Mouse (Mus musculus) stomach, embryonic 16.5 days (tissue): ENCODE measurements at regions not wholly inside any gene's neighbourhood (a gene's known extent, or its start where the extent isn't known, plus 50 kb on each side); places are given as distances from the start of the nearest gene placed in this dataset.

Source experiments
- ATAC-seq: fragments of 200-750 bp; cut with Nextera tagmentation; 2 replicates; pipeline ENCODE4 v1.8.0; 2017; ENCODE audit warnings: moderate number of reproducible peaks, moderate TSS enrichment; ENCODE audit not compliant: insufficient read depth, low FRiP score
- H3K27ac ChIP-seq: fragments of 300-500 bp; sonication (generic); 2 replicates; pipeline ENCODE4 v1.5.1; 2014; ENCODE audit warnings: low read length
- H3K27me3 ChIP-seq: fragments of 300-500 bp; sonication (generic); 2 replicates; pipeline ENCODE4 v1.6.1; 2014; ENCODE audit warnings: low read length, control low read depth, mixed read lengths; ENCODE audit not compliant: control insufficient read depth, insufficient read depth
- H3K36me3 ChIP-seq: fragments of 300-500 bp; sonication (generic); 2 replicates; pipeline ENCODE4 v1.6.1; 2014; ENCODE audit warnings: low read length; ENCODE audit not compliant: control insufficient read depth, insufficient read depth
- H3K4me1 ChIP-seq: fragments of 300-500 bp; sonication (generic); 2 replicates; pipeline ENCODE4 v1.6.1; 2014; ENCODE audit warnings: low read length, control low read depth, mixed read lengths; ENCODE audit not compliant: control insufficient read depth, insufficient read depth
- H3K4me2 ChIP-seq: fragments of 300-500 bp; sonication (generic); 2 replicates; pipeline ENCODE4 v1.6.1; 2014; ENCODE audit warnings: low read depth, low read length, mixed read lengths
- H3K4me3 ChIP-seq: fragments of 300-500 bp; sonication (generic); replicated peaks from 2 replicates; pipeline ENCODE4 v1.5.1; 2014; ENCODE audit warnings: mild to moderate bottlenecking, low read length
- H3K9ac ChIP-seq: fragments of 300-500 bp; sonication (generic); 2 replicates; pipeline ENCODE4 v1.6.1; 2014; ENCODE audit warnings: low read length
- H3K9me3 ChIP-seq: fragments of 300-500 bp; sonication (generic); replicated peaks from 2 replicates; pipeline ENCODE4 v1.6.1; 2016; ENCODE audit warnings: low read length, control low read depth; ENCODE audit not compliant: control insufficient read depth
- WGBS: fragments of 180-500 bp; shearing (Covaris S2); extraction: QIAGEN DNeasy Blood & Tissue Kit; methylation state at CpG from one replicate; pipeline ENCODE4 v1.1.7; 2014; 5-methylcytosine and 5-hydroxymethylcytosine counted together

- no peak for ATAC-seq
- H3K27me3 ChIP-seq = no peaks in the 10 kb centered on the region
- H3K27ac ChIP-seq = no peak overlapping the region
- H3K9ac ChIP-seq = no peak overlapping the region
- no peak overlapping the region for H3K4me3 ChIP-seq
- 0 out of 2 replicates have a peak, but pooled peaks cover 4% of the 10 kb centered on the region for H3K4me1 ChIP-seq
- 42% methylated on average over 2 of the region's 2 CpGs for WGBS
- no peak overlapping the region for H3K4me2 ChIP-seq
- H3K9me3 ChIP-seq = no peaks in the 10 kb centered on the region
- H3K36me3 ChIP-seq = no peaks in the 10 kb centered on the region
Measured at GRCm38 (mm10) chr3:151298325-151298724, 139.4 kb upstream of the Adgrl4 start.

GRCm38 (mm10) chr3:151305402-151305801 lies 132.3 kb upstream of the Adgrl4 start:
- H3K4me1 ChIP-seq = no peaks in the 10 kb centered on the region
- ATAC-seq = no peak
- no peak overlapping the region for H3K27ac ChIP-seq
- H3K4me3 ChIP-seq = no peak overlapping the region
- no peaks in the 10 kb centered on the region for H3K9me3 ChIP-seq
- H3K27me3 ChIP-seq = no peaks in the 10 kb centered on the region
- H3K4me2 ChIP-seq = no peak overlapping the region
- WGBS = 89% methylated on average over 4 of the region's 4 CpGs
- no peak overlapping the region for H3K9ac ChIP-seq
- H3K36me3 ChIP-seq = no peaks in the 10 kb centered on the region

GRCm38 (mm10) chr3:151307975-151308374 lies 129.7 kb upstream of the Adgrl4 start:
- H3K4me2 ChIP-seq = no peak overlapping the region
- no peak overlapping the region for H3K4me3 ChIP-seq
- H3K27ac ChIP-seq = no peak overlapping the region
- no peaks in the 10 kb centered on the region for H3K4me1 ChIP-seq
- WGBS = 46% methylated on average over 4 of the region's 4 CpGs
- H3K27me3 ChIP-seq = no peaks in the 10 kb centered on the region
- ATAC-seq = no peak
- H3K9ac ChIP-seq = no peak overlapping the region
- H3K36me3 ChIP-seq = no peaks in the 10 kb centered on the region
- no peaks in the 10 kb centered on the region for H3K9me3 ChIP-seq

- H3K27me3 ChIP-seq = no peaks in the 10 kb centered on the region
- H3K4me3 ChIP-seq = no peak overlapping the region
- no peak overlapping the region for H3K4me2 ChIP-seq
- no peaks in the 10 kb centered on the region for H3K9me3 ChIP-seq
- WGBS = 28% methylated on average over 3 of the region's 3 CpGs
- no peak overlapping the region for H3K27ac ChIP-seq
- H3K36me3 ChIP-seq = no peaks in the 10 kb centered on the region
- no peak overlapping the region for H3K9ac ChIP-seq
- ATAC-seq = no peak
- no peaks in the 10 kb centered on the region for H3K4me1 ChIP-seq
Measured at GRCm38 (mm10) chr3:151323835-151324234, 113.9 kb upstream of the Adgrl4 start.

- Histone ChIP-seq H3K4me1 (no peaks in the 10 kb centered on the region), H3K4me3 (no peak overlapping the region), H3K4me2 (no peak overlapping the region), H3K27ac (no peak overlapping the region), H3K9ac (no peak overlapping the region), H3K27me3 (no peaks in the 10 kb centered on the region), H3K36me3 (no peaks in the 10 kb centered on the region), H3K9me3 (no peaks in the 10 kb centered on the region)
- 87% methylated on average over 4 of the region's 4 CpGs for WGBS
- no peak for ATAC-seq
Measured at GRCm38 (mm10) chr3:151329801-151330200, 107.9 kb upstream of the Adgrl4 start.

- Histone ChIP-seq H3K36me3 (no peaks in the 10 kb centered on the region), H3K4me2 (no peak overlapping the region), H3K27ac (no peak overlapping the region), H3K9me3 (no peaks in the 10 kb centered on the region), H3K9ac (no peak overlapping the region), H3K4me1 (no peaks in the 10 kb centered on the region), H3K27me3 (no peaks in the 10 kb centered on the region), H3K4me3 (no peak overlapping the region)
- no peak for ATAC-seq
- 48% methylated on average over 2 of the region's 2 CpGs for WGBS
Measured at GRCm38 (mm10) chr3:151331906-151332305, 105.8 kb upstream of the Adgrl4 start.

- 60% methylated on average over 1 of the region's 1 CpGs for WGBS
- no peaks in the 10 kb centered on the region for H3K36me3 ChIP-seq
- H3K4me2 ChIP-seq = no peak overlapping the region
- H3K27me3 ChIP-seq = no peaks in the 10 kb centered on the region
- H3K9me3 ChIP-seq = no peaks in the 10 kb centered on the region
- H3K27ac ChIP-seq = no peak overlapping the region
- no peak overlapping the region for H3K4me3 ChIP-seq
- no peak for ATAC-seq
- H3K4me1 ChIP-seq = no peaks in the 10 kb centered on the region
- no peak overlapping the region for H3K9ac ChIP-seq
Measured at GRCm38 (mm10) chr3:151332317-151332687, 105.4 kb upstream of the Adgrl4 start.

- no peak overlapping the region for H3K4me2 ChIP-seq
- no peak overlapping the region for H3K9ac ChIP-seq
- ATAC-seq = no peak
- no peaks in the 10 kb centered on the region for H3K9me3 ChIP-seq
- no peak overlapping the region for H3K27ac ChIP-seq
- no peak overlapping the region for H3K4me3 ChIP-seq
- no peaks in the 10 kb centered on the region for H3K36me3 ChIP-seq
- no peaks in the 10 kb centered on the region for H3K27me3 ChIP-seq
- 69% methylated on average over 9 of the region's 9 CpGs for WGBS
- no peaks in the 10 kb centered on the region for H3K4me1 ChIP-seq
Measured at GRCm38 (mm10) chr3:151332688-151333452, 104.8 kb upstream of the Adgrl4 start.

- Histone ChIP-seq H3K9ac (no peak overlapping the region), H3K4me3 (no peak overlapping the region), H3K27ac (no peak overlapping the region), H3K9me3 (no peaks in the 10 kb centered on the region), H3K27me3 (no peaks in the 10 kb centered on the region), H3K4me1 (no peaks in the 10 kb centered on the region), H3K36me3 (no peaks in the 10 kb centered on the region), H3K4me2 (no peak overlapping the region)
- 59% methylated on average over 6 of the region's 6 CpGs for WGBS
- no peak for ATAC-seq
Measured at GRCm38 (mm10) chr3:151333867-151334341, 103.8 kb upstream of the Adgrl4 start.
